Mouse (Mus musculus) frontal cortex, adult (tissue): ENCODE measurements around the gene Mif.

ENCODE experiments used
- ATAC-seq: cut with Nextera tagmentation; 2 replicates; pipeline ENCODE4 v1.9.2; 2017; ENCODE audit warnings: mild to moderate bottlenecking, moderate library complexity, mixed read lengths; ENCODE audit not compliant: low TSS enrichment

Gene Mif

GRCm38 (mm10) chr10:75837248-75837759, 22.7 kb downstream of the Mif start, which contains the start of gene Gstt2:
Gene Gstt2, minus strand, starts transcription at chr10:75837424.
- ATAC-seq: peak; percentile 83

- no peak for ATAC-seq
Measured at GRCm38 (mm10) chr10:75835761-75836531, 24.1 kb downstream of the Mif start.

- peak; percentile 39 for ATAC-seq
Measured at GRCm38 (mm10) chr10:75835307-75835706, 24.7 kb downstream of the Mif start.

GRCm38 (mm10) chr10:75834721-75835120, 25.3 kb downstream of the Mif start:
- no peak for ATAC-seq

- no peak for ATAC-seq
Measured at GRCm38 (mm10) chr10:75834250-75834649, 25.8 kb downstream of the Mif start.

GRCm38 (mm10) chr10:75833456-75834080, 26.5 kb downstream of the Mif start:
- no peak for ATAC-seq

GRCm38 (mm10) chr10:75832272-75832895, 27.7 kb downstream of the Mif start:
- ATAC-seq: peak; percentile 32; the same call in 1 of the 2 replicates

- no peak for ATAC-seq
Measured at GRCm38 (mm10) chr10:75830275-75830670, 29.8 kb downstream of the Mif start.

GRCm38 (mm10) chr10:75829529-75830274, 30.3 kb downstream of the Mif start:
- ATAC-seq: no peak

GRCm38 (mm10) chr10:75828500-75828931, 31.5 kb downstream of the Mif start:
- peak; percentile 91 for ATAC-seq

GRCm38 (mm10) chr10:75827668-75828360, 32.2 kb downstream of the Mif start:
- ATAC-seq: no peak

GRCm38 (mm10) chr10:75824530-75824929, 35.5 kb downstream of the Mif start:
- no peak for ATAC-seq

GRCm38 (mm10) chr10:75823782-75824181, 36.3 kb downstream of the Mif start:
- ATAC-seq: no peak

- no peak for ATAC-seq
Measured at GRCm38 (mm10) chr10:75822443-75822842, 37.6 kb downstream of the Mif start, which contains the start of gene Gstt4. Gene Gstt4, minus strand, starts transcription at chr10:75822543.

GRCm38 (mm10) chr10:75819882-75820281, 40.2 kb downstream of the Mif start:
- no peak for ATAC-seq

- ATAC-seq: no peak
Measured at GRCm38 (mm10) chr10:75818641-75819040, 41.4 kb downstream of the Mif start.
